ENCODE assay signal across 17 mouse cellular contexts in genomic region chr3:52290811-52291210, GRCm38 (mm10).
"Had no signal": no experiment of that assay in that cellular context is flagged by ENCODE, and none has a peak within 500 bp of the region (broad histone marks: within the 10 kb centered on the region; RNA-seq: fewer than 3 reads in every experiment).

No protein-coding gene starts in this region.

- H3K27ac ChIP-seq: hindbrain, postnatal 0 days; kidney, postnatal 0 days; layer of hippocampus, adult 2 months; limb, embryonic 10.5 days; limb, embryonic 13.5 days; liver, embryonic 15.5 days had no signal

- H3K9me3 ChIP-seq: limb, embryonic 10.5 days; limb, embryonic 13.5 days; liver, embryonic 15.5 days had no signal

- H3K4me2 ChIP-seq: limb, embryonic 13.5 days; liver, embryonic 11.5 days; liver, embryonic 15.5 days; midbrain, embryonic 11.5 days had no signal

- H3K4me3 ChIP-seq: layer of hippocampus, adult 2 months; limb, embryonic 10.5 days; limb, embryonic 13.5 days; liver, embryonic 15.5 days had no signal

- H3K9ac ChIP-seq: limb, embryonic 13.5 days; liver, embryonic 15.5 days had no signal

- H3K36me3 ChIP-seq: limb, embryonic 10.5 days; limb, embryonic 13.5 days; liver, embryonic 15.5 days had no signal

- DNase-seq: layer of hippocampus, adult 9-11 months; lung, adult 2 months; lung, postnatal 14 days; lung, postnatal 4 days; midbrain, embryonic 14.5 days; thymus, adult 18-20 months; thymus, postnatal 4 days had no signal

- ATAC-seq: hindbrain, postnatal 0 days; inflammation-experienced regulatory T-cells, adult 6 months; intestine, embryonic 16.5 days had no signal

- H3K27me3 ChIP-seq: limb, embryonic 13.5 days; liver, embryonic 15.5 days had no signal
